Mouse (Mus musculus): ENCODE measurements around the gene Malrd1.

GRCm38 (mm10) chr2:15926041-15926440, 399.8 kb downstream of the Malrd1 start:
- no peak for TF ChIP-seq GATA1 (IDR thresholded peaks at IDR 0.05; ENCODE audit: borderline replicate concordance, low read length)
- no peak for TF ChIP-seq CTCF (IDR thresholded peaks at IDR 0.05; ENCODE audit: low read depth, low read length)
- TF ChIP-seq TAL1 (conservative IDR thresholded peaks at IDR 0.05; ENCODE audit: low read depth, low read length): no peak
- TF ChIP-seq GATA2 (IDR thresholded peaks at IDR 0.05; ENCODE audit: borderline replicate concordance, low read depth, low read length): no peak
- no peak for TF ChIP-seq POLR2AphosphoS5 (IDR thresholded peaks at IDR 0.05; ENCODE audit: insufficient replicate concordance, low read depth, low read length)

Data from G1E (cell line).